Mouse (Mus musculus): ENCODE data around the gene Wnt5b. TPM values are rescaled to one million over a fixed set of nuclear protein-coding genes. Genes with fewer than 3 reads are reported as not detected.

Gene Wnt5b
- total RNA-seq, 2 experiments from 2014 or later = 1.4 to 2.7 TPM

GRCm38 (mm10) chr6:119386821-119387220 is 157.3 kb downstream of the Wnt5b start:
- no peak for DNase-seq

DNA sequence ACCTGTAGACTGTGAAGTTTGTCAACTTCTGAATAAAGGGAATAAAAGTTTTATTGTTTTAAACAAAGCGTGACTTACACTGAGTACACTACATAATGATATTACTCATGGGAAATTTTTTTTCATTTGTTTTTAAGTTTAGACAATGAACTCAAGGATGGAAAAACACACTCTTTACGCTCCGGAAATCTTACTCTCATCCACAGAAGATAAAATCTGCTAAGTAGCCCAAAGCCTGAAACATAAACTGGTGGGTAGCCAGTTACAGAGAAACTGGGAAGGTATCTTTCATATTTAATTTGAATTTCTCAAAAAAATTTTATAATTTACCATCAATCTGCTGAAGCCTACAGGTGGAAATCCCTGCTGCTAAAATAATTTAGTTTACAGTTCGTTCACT is 157.7 kb downstream of the Wnt5b start:
- DNase-seq = no peak

GRCm38 (mm10) chr6:119385668-119386067 is 158.5 kb downstream of the Wnt5b start:
- no peak for DNase-seq

Other genes with a start within 250 kb of the Wnt5b start
- under 1 TPM in 1 of 2 experiments, not detected in 1; 0.30 TPM for gene Lrtm2, start 213.6 kb downstream of the Wnt5b start, total RNA-seq (2021)
- 100 to 1,000 TPM; 200 to 209 TPM for gene Adipor2, start 126.6 kb downstream of the Wnt5b start, total RNA-seq (2021)
- 10 to 100 TPM; 31.9 to 36.0 TPM for gene Fbxl14, start 64.7 kb downstream of the Wnt5b start, total RNA-seq (2021)

Data from adrenal gland, postnatal 36 days (tissue).